Mouse (Mus musculus) forebrain, postnatal 0 days (tissue): Measurements from ENCODE around the gene Hdac4. TPM values are rescaled to one million over a fixed set of nuclear protein-coding genes. Genes with fewer than 3 reads are reported as not detected.

Experiments used
- ATAC-seq: fragments of 200-750 bp; cut with Nextera tagmentation; 2 replicates; pipeline ENCODE4 v1.8.0; 2017; ENCODE audit warnings: mild to moderate bottlenecking, moderate library complexity
- DNase-seq: peaks from one replicate; pipeline ENCODE4 v3.0.0-alpha.2; 2015
- H3K27ac ChIP-seq: fragments of 300-500 bp; sonication (generic); 2 replicates; pipeline ENCODE4 v1.5.1; 2014; ENCODE audit warnings: low read depth, mild to moderate bottlenecking, antibody characterized with exemption, low read length, moderate library complexity, mixed read lengths
- H3K27me3 ChIP-seq: fragments of 300-500 bp; sonication (generic); 2 replicates; pipeline ENCODE4 v1.6.1; 2014; ENCODE audit warnings: mild to moderate bottlenecking, low read length, mixed read lengths; ENCODE audit not compliant: insufficient read depth
- H3K36me3 ChIP-seq: fragments of 300-500 bp; sonication (generic); 2 replicates; pipeline ENCODE4 v1.6.1; 2014; ENCODE audit warnings: mild to moderate bottlenecking, moderate library complexity; ENCODE audit not compliant: insufficient read depth
- H3K4me1 ChIP-seq: fragments of 300-500 bp; sonication (generic); 2 replicates; pipeline ENCODE4 v1.6.1; 2014; ENCODE audit warnings: antibody characterized with exemption; ENCODE audit not compliant: insufficient read depth
- H3K4me2 ChIP-seq: fragments of 300-500 bp; sonication (generic); 2 replicates; pipeline ENCODE4 v1.6.1; 2014; ENCODE audit warnings: low read depth, mild to moderate bottlenecking, moderate library complexity
- H3K4me3 ChIP-seq: fragments of 300-500 bp; sonication (generic); 2 replicates; pipeline ENCODE4 v1.5.1; 2014; ENCODE audit warnings: low read depth, low read length, mixed read lengths
- H3K9ac ChIP-seq: fragments of 300-500 bp; sonication (generic); 2 replicates; pipeline ENCODE4 v1.6.1; 2014; ENCODE audit warnings: mild to moderate bottlenecking
- H3K9me3 ChIP-seq: fragments of 300-500 bp; sonication (generic); 2 replicates; pipeline ENCODE4 v1.6.1; 2016; ENCODE audit warnings: low read length
- CTCF ChIP-seq: sonication (generic); IDR thresholded peaks from 2 replicates; pipeline ENCODE4 v1.5.1; 2016; ENCODE audit warnings: antibody characterized with exemption, control low read depth, low read depth
- WGBS: fragments of 180-500 bp; shearing (Covaris S2); extraction: QIAGEN DNeasy Blood & Tissue Kit; methylation state at CpG from one replicate; pipeline ENCODE4 v1.1.7; 2014; 5-methylcytosine and 5-hydroxymethylcytosine counted together
- polyA plus RNA-seq: library from polyadenylated mRNA; unstranded; fragments of >200 nt; fragmentation: Nextera tagmentation; extraction: Ambion mirVana; gene quantifications from 2 replicates; pipeline ENCODE4 v1.2.1, GENCODE M21; 2015
- total RNA-seq: library from RNA; depleted of rRNA; stranded (reverse); fragments of >200 nt; gene quantifications from 2 replicates; pipeline ENCODE4 v1.2.3, GENCODE M21; 2014

Gene Hdac4
- total and polyA plus RNA-seq, 2 experiments from 2014 or later: 21.3 to 57.0 TPM

GRCm38 (mm10) chr1:91952912-91953311 lies 242.6 kb downstream of the Hdac4 start:
- no peak overlapping the region for H3K4me3 ChIP-seq
- H3K27ac ChIP-seq: no peak overlapping the region
- H3K27me3 ChIP-seq: no peaks in the 10 kb centered on the region
- 86% methylated on average over 6 of the region's 6 CpGs for WGBS
- H3K36me3 ChIP-seq: peaks cover 71% of the 10 kb centered on the region
- H3K4me2 ChIP-seq: no peak overlapping the region
- ATAC-seq (no peak), DNase-seq (no peak)
- no peaks in the 10 kb centered on the region for H3K4me1 ChIP-seq
- no peak for TF ChIP-seq CTCF
- no peaks in the 10 kb centered on the region for H3K9me3 ChIP-seq
- no peak overlapping the region for H3K9ac ChIP-seq

- Histone ChIP-seq H3K36me3 (peaks cover 72% of the 10 kb centered on the region), H3K27me3 (no peaks in the 10 kb centered on the region), H3K9ac (no peak overlapping the region), H3K4me2 (no peak overlapping the region), H3K9me3 (no peaks in the 10 kb centered on the region), H3K4me3 (no peak overlapping the region), H3K27ac (no peak overlapping the region), H3K4me1 (no peaks in the 10 kb centered on the region)
- WGBS: 94% methylated on average over 7 of the region's 7 CpGs
- TF ChIP-seq CTCF: no peak
- DNase-seq (no peak), ATAC-seq (no peak)
Observed at GRCm38 (mm10) chr1:91947441-91947840, 248.1 kb downstream of the Hdac4 start.

GRCm38 (mm10) chr1:91942583-91942982 lies 252.9 kb downstream of the Hdac4 start:
- peaks cover 70% of the 10 kb centered on the region for H3K36me3 ChIP-seq
- no peak overlapping the region for H3K4me2 ChIP-seq
- ATAC-seq: no peak
- no peak overlapping the region for H3K9ac ChIP-seq
- TF ChIP-seq CTCF: no peak
- H3K27me3 ChIP-seq: no peaks in the 10 kb centered on the region
- no peaks in the 10 kb centered on the region for H3K4me1 ChIP-seq
- no peak overlapping the region for H3K27ac ChIP-seq
- no peaks in the 10 kb centered on the region for H3K9me3 ChIP-seq
- no peak for DNase-seq
- no peak overlapping the region for H3K4me3 ChIP-seq
- 88% methylated on average over 2 of the region's 2 CpGs for WGBS

DNA sequence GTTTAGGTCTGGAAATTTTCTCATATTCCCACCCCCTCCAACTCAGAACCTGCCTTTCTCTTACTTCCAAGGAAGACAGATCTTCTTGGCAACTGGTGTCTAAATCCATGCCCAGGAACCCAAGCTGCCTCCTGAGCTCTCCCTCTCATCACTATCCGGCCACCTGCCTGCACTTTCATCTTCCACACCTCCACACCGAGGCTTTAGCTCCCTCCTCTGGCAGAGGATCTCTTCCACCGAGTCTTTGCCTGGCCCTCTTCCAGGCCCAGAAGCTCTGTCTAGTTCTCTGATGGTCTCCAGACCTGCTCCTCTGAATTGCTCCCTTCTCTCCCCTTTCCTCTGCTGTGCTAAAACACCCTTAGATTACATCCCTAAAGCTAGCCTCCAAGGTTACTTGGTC lies 253.5 kb downstream of the Hdac4 start:
- Histone ChIP-seq H3K27ac (no peak overlapping the region), H3K4me3 (no peak overlapping the region), H3K9ac (no peak overlapping the region), H3K9me3 (no peaks in the 10 kb centered on the region), H3K36me3 (peaks cover 69% of the 10 kb centered on the region), H3K4me2 (no peak overlapping the region), H3K4me1 (no peaks in the 10 kb centered on the region), H3K27me3 (no peaks in the 10 kb centered on the region)
- DNase-seq (peak; percentile 17), ATAC-seq (no peak)
- no peak; the same call in 1 of the 2 replicates for TF ChIP-seq CTCF
- WGBS: 48% methylated on average over 3 of the region's 3 CpGs

DNA sequence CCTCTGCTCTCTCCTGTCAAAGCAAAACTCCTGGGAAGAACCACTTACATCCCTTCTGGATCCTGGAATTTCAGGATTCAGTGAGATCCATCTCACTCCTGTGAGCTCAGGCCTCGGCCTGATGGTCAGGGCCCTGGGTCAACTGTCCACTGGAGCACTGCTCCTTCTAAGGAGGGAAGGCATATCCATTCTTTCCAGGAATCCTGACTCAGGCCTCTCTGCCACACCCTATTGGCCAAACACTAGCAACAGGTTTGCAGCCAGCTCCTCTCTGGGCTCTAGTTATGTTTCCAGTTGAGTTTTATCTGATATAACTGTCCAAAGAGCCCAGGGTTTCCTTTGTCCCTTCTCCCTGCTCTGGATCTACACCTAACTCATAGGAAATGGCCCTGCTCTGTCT lies 254.4 kb downstream of the Hdac4 start:
- Histone ChIP-seq H3K27ac (no peak overlapping the region), H3K4me3 (no peak overlapping the region), H3K36me3 (peaks cover 66% of the 10 kb centered on the region), H3K9me3 (no peaks in the 10 kb centered on the region), H3K4me2 (no peak overlapping the region), H3K4me1 (no peaks in the 10 kb centered on the region), H3K27me3 (no peaks in the 10 kb centered on the region), H3K9ac (no peak overlapping the region)
- DNase-seq (no peak), ATAC-seq (no peak)
- WGBS: 100% methylated on average over 1 of the region's 1 CpGs
- no peak for TF ChIP-seq CTCF

- 92% methylated on average over 3 of the region's 3 CpGs for WGBS
- Histone ChIP-seq H3K4me2 (no peak overlapping the region), H3K27ac (no peak overlapping the region), H3K9ac (no peak overlapping the region), H3K4me3 (no peak overlapping the region), H3K4me1 (no peaks in the 10 kb centered on the region), H3K9me3 (no peaks in the 10 kb centered on the region), H3K36me3 (peaks cover 46% of the 10 kb centered on the region), H3K27me3 (no peaks in the 10 kb centered on the region)
- no peak for ATAC-seq
- no peak for TF ChIP-seq CTCF
- no peak for DNase-seq
Observed at GRCm38 (mm10) chr1:91935171-91935570, 260.3 kb downstream of the Hdac4 start.

GRCm38 (mm10) chr1:91933681-91934080 lies 261.8 kb downstream of the Hdac4 start:
- peaks cover 52% of the 10 kb centered on the region for H3K36me3 ChIP-seq
- no peak for TF ChIP-seq CTCF
- H3K27ac ChIP-seq: no peak overlapping the region
- 83% methylated on average over 8 of the region's 8 CpGs for WGBS
- no peak overlapping the region for H3K9ac ChIP-seq
- ATAC-seq (no peak), DNase-seq (no peak)
- no peaks in the 10 kb centered on the region for H3K27me3 ChIP-seq
- no peaks in the 10 kb centered on the region for H3K9me3 ChIP-seq
- no peak overlapping the region for H3K4me2 ChIP-seq
- no peak overlapping the region for H3K4me3 ChIP-seq
- no peaks in the 10 kb centered on the region for H3K4me1 ChIP-seq

GRCm38 (mm10) chr1:91932221-91932620 lies 263.3 kb downstream of the Hdac4 start:
- DNase-seq: no peak
- no peak overlapping the region for H3K27ac ChIP-seq
- TF ChIP-seq CTCF: no peak
- H3K27me3 ChIP-seq: no peaks in the 10 kb centered on the region
- no peak for ATAC-seq
- no peaks in the 10 kb centered on the region for H3K4me1 ChIP-seq
- WGBS: 83% methylated on average over 12 of the region's 12 CpGs
- peaks cover 55% of the 10 kb centered on the region for H3K36me3 ChIP-seq
- H3K9me3 ChIP-seq: no peaks in the 10 kb centered on the region
- H3K4me2 ChIP-seq: no peak overlapping the region
- no peak overlapping the region for H3K4me3 ChIP-seq
- H3K9ac ChIP-seq: no peak overlapping the region
